Mouse (Mus musculus) intestine, embryonic 14.5 days (tissue): ENCODE measurements around the gene Rnaseh2a. TPM values are rescaled to one million over a fixed set of nuclear protein-coding genes. Genes with fewer than 3 reads are reported as not detected.

ENCODE experiments used
- ATAC-seq: fragments of 200-750 bp; cut with Nextera tagmentation; replicated peaks from 2 replicates; pipeline ENCODE4 v1.8.0; 2017; ENCODE audit warnings: low read depth, moderate number of reproducible peaks, moderate TSS enrichment, moderate library complexity; ENCODE audit not compliant: low FRiP score, low TSS enrichment
- DNase-seq: peaks from one replicate; pipeline ENCODE4 v3.0.0-alpha.2; 2018; ENCODE audit warnings: low spot score
- H3K27ac ChIP-seq: fragments of 300-500 bp; sonication (generic); 2 replicates; pipeline ENCODE4 v1.5.1; 2014; ENCODE audit warnings: low read depth, mild to moderate bottlenecking, control low read depth
- H3K27me3 ChIP-seq: fragments of 300-500 bp; sonication (generic); replicated peaks from 2 replicates; pipeline ENCODE4 v1.6.1; 2014; ENCODE audit warnings: low read length, control low read depth; ENCODE audit not compliant: control insufficient read depth, insufficient read depth
- H3K36me3 ChIP-seq: fragments of 300-500 bp; sonication (generic); 2 replicates; pipeline ENCODE4 v1.6.1; 2014; ENCODE audit warnings: low read length, control low read depth; ENCODE audit not compliant: control insufficient read depth, insufficient read depth
- H3K4me1 ChIP-seq: fragments of 300-500 bp; sonication (generic); replicated peaks from 2 replicates; pipeline ENCODE4 v1.6.1; 2014; ENCODE audit warnings: low read length, control low read depth, mixed read lengths; ENCODE audit not compliant: control insufficient read depth, insufficient read depth
- H3K4me2 ChIP-seq: fragments of 300-500 bp; sonication (generic); 2 replicates; pipeline ENCODE4 v1.6.1; 2014; ENCODE audit warnings: low read length
- H3K4me3 ChIP-seq: fragments of 300-500 bp; sonication (generic); 2 replicates; pipeline ENCODE4 v1.5.1; 2014; ENCODE audit warnings: low read depth, low read length, control low read depth, mixed read lengths
- H3K9ac ChIP-seq: fragments of 300-500 bp; sonication (generic); 2 replicates; pipeline ENCODE4 v1.6.1; 2014; ENCODE audit warnings: mild to moderate bottlenecking, low read length
- H3K9me3 ChIP-seq: fragments of 300-500 bp; sonication (generic); 2 replicates; pipeline ENCODE4 v1.6.1; 2016; ENCODE audit warnings: low read length, control low read depth; ENCODE audit not compliant: control insufficient read depth
- WGBS: fragments of 180-500 bp; shearing (Covaris S2); extraction: QIAGEN DNeasy Blood & Tissue Kit; methylation state at CpG from one replicate; pipeline ENCODE4 v1.1.7; 2014; 5-methylcytosine and 5-hydroxymethylcytosine counted together
- polyA plus RNA-seq: library from polyadenylated mRNA; unstranded; fragments of >200 nt; fragmentation: Nextera tagmentation; extraction: Ambion mirVana; gene quantifications from 2 replicates; pipeline ENCODE4 v1.2.1, GENCODE M21; 2014

The Rnaseh2a gene
- polyA plus RNA-seq, 1 experiment from 2014 or later: 132 TPM

GRCm38 (mm10) chr8:84996978-84997377 is 27.4 kb upstream of the Rnaseh2a start:
- no peak overlapping the region for H3K27ac ChIP-seq
- no peak overlapping the region for H3K9ac ChIP-seq
- H3K27me3 ChIP-seq: no peaks in the 10 kb centered on the region
- no peaks in the 10 kb centered on the region for H3K36me3 ChIP-seq
- H3K4me3 ChIP-seq: no peak overlapping the region
- H3K4me2 ChIP-seq: no peak overlapping the region
- no peaks in the 10 kb centered on the region for H3K4me1 ChIP-seq
- DNase-seq (no peak), ATAC-seq (no peak)
- no peaks in the 10 kb centered on the region for H3K9me3 ChIP-seq
- 86% methylated on average over 5 of the region's 5 CpGs for WGBS

DNA sequence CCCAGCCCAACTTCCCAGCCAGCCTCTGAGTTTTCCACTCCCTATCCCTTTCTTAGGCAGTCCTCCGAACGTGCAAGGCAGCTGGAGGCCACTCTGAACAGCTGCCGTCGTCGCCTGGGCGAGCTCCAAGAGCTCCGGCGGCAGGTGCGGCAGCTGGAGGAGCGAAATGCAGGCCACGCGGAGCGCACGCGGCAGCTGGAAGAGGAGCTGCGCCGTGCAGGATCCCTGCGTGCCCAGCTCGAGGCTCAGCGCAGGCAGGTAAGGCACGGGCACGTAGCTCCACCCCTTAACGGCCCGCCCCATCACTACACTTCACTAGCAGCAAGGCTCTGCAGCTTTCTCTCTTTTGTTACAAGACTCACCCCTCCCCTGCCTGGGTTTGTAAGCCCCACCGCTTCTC is 26.1 kb upstream of the Rnaseh2a start:
- 35% methylated on average over 25 of the region's 25 CpGs for WGBS
- Histone ChIP-seq H3K9me3 (no peaks in the 10 kb centered on the region), H3K9ac (no peak overlapping the region), H3K36me3 (no peaks in the 10 kb centered on the region), H3K4me2 (no peak overlapping the region), H3K4me1 (no peaks in the 10 kb centered on the region), H3K27ac (no peak overlapping the region), H3K4me3 (no peak overlapping the region), H3K27me3 (no peaks in the 10 kb centered on the region)
- DNase-seq (no peak), ATAC-seq (no peak)

DNA sequence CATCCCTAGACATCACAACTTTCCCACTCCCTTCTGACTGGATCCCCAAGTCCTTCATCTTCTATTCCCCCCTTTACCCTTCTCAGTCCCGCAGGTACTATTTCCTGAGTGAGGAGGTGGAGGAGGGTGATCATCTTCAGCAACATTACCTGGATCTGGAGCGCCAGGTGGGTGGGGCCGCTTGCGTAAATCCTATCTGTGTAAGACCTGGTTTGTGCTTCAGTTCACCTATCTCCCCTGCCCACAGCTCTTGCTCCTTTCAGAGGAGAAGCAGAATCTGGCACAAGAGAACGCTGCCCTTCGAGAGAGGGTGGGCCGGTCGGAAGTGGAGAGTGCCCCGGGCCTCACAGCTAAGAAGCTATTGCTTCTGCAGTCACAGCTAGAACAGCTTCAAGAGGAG is 24.8 kb upstream of the Rnaseh2a start:
- Histone ChIP-seq H3K4me1 (0 out of 2 replicates have a peak, but pooled peaks cover 3% of the 10 kb centered on the region), H3K36me3 (no peaks in the 10 kb centered on the region), H3K9ac (no peak overlapping the region), H3K4me3 (no peak overlapping the region), H3K4me2 (no peak overlapping the region), H3K27me3 (no peaks in the 10 kb centered on the region), H3K9me3 (no peaks in the 10 kb centered on the region), H3K27ac (no peak overlapping the region)
- no peak for ATAC-seq
- WGBS: 87% methylated on average over 9 of the region's 9 CpGs
- no peak for DNase-seq

GRCm38 (mm10) chr8:84990836-84991235 is 21.3 kb upstream of the Rnaseh2a start:
- DNase-seq (no peak), ATAC-seq (peak; percentile 77)
- 1% methylated on average over 15 of the region's 15 CpGs for WGBS

GRCm38 (mm10) chr8:84990349-84990748 is 20.8 kb upstream of the Rnaseh2a start, which contains the start of gene Hook2:
TSS of gene Hook2 (plus strand) at chr8:84990603.
- Histone ChIP-seq H3K4me1 (peaks cover 7% of the 10 kb centered on the region; the same call in 1 of the 2 replicates), H3K27me3 (0 out of 2 replicates have a peak, but pooled peaks cover 11% of the 10 kb centered on the region), H3K4me2 (peak within 1 kb of the TSS; percentile 94), H3K36me3 (no peaks in the 10 kb centered on the region), H3K9me3 (no peaks in the 10 kb centered on the region), H3K4me3 (peak within 1 kb of the TSS; percentile 60), H3K27ac (peak within 1 kb of the TSS; percentile 86), H3K9ac (peak within 1 kb of the TSS; percentile 69)
- peak; percentile 99 for DNase-seq
- under 1% methylated on average over 28 of the region's 28 CpGs for WGBS
- ATAC-seq: peak; percentile 88

More at GRCm38 (mm10) chr8:84990836-84991235, 21.3 kb upstream of the Rnaseh2a start:
- peaks cover 3% of the 10 kb centered on the region; the same call in 1 of the 2 replicates for H3K4me1 ChIP-seq
- H3K9ac ChIP-seq: peak overlapping the region; percentile 69
- H3K36me3 ChIP-seq: no peaks in the 10 kb centered on the region
- H3K27ac ChIP-seq: peak overlapping the region; percentile 86
- no peaks in the 10 kb centered on the region for H3K9me3 ChIP-seq
- peak overlapping the region; percentile 60 for H3K4me3 ChIP-seq
- peak overlapping the region; percentile 94 for H3K4me2 ChIP-seq
- 0 out of 2 replicates have a peak, but pooled peaks cover 11% of the 10 kb centered on the region for H3K27me3 ChIP-seq

- H3K27me3 ChIP-seq: 0 out of 2 replicates have a peak, but pooled peaks cover 11% of the 10 kb centered on the region
- peak overlapping the region; percentile 86 for H3K27ac ChIP-seq
- H3K36me3 ChIP-seq: no peaks in the 10 kb centered on the region
- DNase-seq (peak; percentile 97), ATAC-seq (peak; percentile 63)
- H3K9me3 ChIP-seq: no peaks in the 10 kb centered on the region
- peak overlapping the region; percentile 94 for H3K4me2 ChIP-seq
- under 1% methylated on average over 15 of the region's 15 CpGs for WGBS
- H3K9ac ChIP-seq: peak overlapping the region; percentile 69
- H3K4me1 ChIP-seq: peaks cover 12% of the 10 kb centered on the region
- peak overlapping the region; percentile 60 for H3K4me3 ChIP-seq
These were observed 20.2 kb upstream of the Rnaseh2a start for GRCm38 (mm10) chr8:84989810-84990209.

GRCm38 (mm10) chr8:84989311-84989731 is 19.8 kb upstream of the Rnaseh2a start:
- H3K4me3 ChIP-seq: peak overlapping the region; percentile 6; the same call in 1 of the 2 replicates
- 0 out of 2 replicates have a peak, but pooled peaks cover 11% of the 10 kb centered on the region for H3K27me3 ChIP-seq
- no peak for ATAC-seq
- no peak for DNase-seq
- WGBS: 7% methylated on average over 15 of the region's 15 CpGs
- no peaks in the 10 kb centered on the region for H3K36me3 ChIP-seq
- H3K27ac ChIP-seq: peak overlapping the region; percentile 86
- peaks cover 17% of the 10 kb centered on the region for H3K4me1 ChIP-seq
- no peaks in the 10 kb centered on the region for H3K9me3 ChIP-seq
- peak overlapping the region; percentile 94 for H3K4me2 ChIP-seq
- no peak overlapping the region for H3K9ac ChIP-seq

DNA sequence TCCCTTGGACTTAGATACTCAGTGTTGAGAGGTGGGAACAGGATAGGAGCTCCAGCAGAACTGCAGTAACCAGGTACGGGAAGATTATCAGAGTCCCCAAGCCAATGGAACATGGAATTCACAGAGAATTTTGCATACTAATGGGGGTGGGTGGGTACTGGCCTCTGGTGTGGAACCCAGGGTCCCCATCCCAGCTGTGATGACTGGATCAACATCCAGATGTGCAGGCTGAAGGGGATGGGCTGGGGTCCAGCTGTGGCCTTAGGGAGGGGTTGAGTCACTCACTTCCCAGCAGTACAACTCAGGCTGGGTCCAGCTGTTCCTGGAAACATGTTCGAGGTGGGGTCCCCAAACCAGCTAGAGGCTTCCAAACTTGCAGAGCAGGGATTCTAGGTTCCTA is 18.3 kb upstream of the Rnaseh2a start:
- Histone ChIP-seq H3K9ac (no peak overlapping the region), H3K4me1 (peaks cover 19% of the 10 kb centered on the region), H3K27me3 (0 out of 2 replicates have a peak, but pooled peaks cover 11% of the 10 kb centered on the region), H3K27ac (no peak overlapping the region), H3K4me3 (no peak overlapping the region), H3K36me3 (no peaks in the 10 kb centered on the region), H3K4me2 (no peak overlapping the region), H3K9me3 (no peaks in the 10 kb centered on the region)
- ATAC-seq: no peak
- WGBS: 64% methylated on average over 2 of the region's 2 CpGs
- no peak for DNase-seq

- no peak overlapping the region for H3K9ac ChIP-seq
- H3K27me3 ChIP-seq: 0 out of 2 replicates have a peak, but pooled peaks cover 11% of the 10 kb centered on the region
- no peak for ATAC-seq
- peaks cover 19% of the 10 kb centered on the region for H3K4me1 ChIP-seq
- WGBS: 87% methylated on average over 5 of the region's 5 CpGs
- no peak for DNase-seq
- no peak overlapping the region for H3K4me3 ChIP-seq
- H3K36me3 ChIP-seq: no peaks in the 10 kb centered on the region
- no peak overlapping the region for H3K27ac ChIP-seq
- no peaks in the 10 kb centered on the region for H3K9me3 ChIP-seq
- H3K4me2 ChIP-seq: no peak overlapping the region
These were observed 17.8 kb upstream of the Rnaseh2a start for GRCm38 (mm10) chr8:84987388-84987787.
